25 mouse cellular contexts compared by ENCODE assay signal in the genomic region with DNA sequence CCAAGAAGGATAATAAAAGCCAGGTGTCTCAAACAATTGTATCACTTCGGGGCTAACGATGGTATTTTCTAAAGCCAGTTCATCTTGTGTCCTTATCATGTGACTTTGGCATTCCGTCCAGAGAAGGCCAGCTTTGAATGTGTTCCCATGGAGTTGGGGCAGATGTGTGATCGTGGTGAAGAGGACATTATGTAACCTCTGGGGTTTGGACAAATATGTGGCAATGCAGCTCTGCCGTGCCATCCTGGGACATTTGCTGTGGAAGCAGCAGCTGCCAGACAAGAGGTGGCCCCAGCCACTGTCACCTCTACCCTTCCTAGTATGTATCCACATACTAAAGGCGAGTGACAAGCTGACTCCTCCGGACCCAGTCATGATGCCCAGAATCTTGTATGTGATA.
"Had no signal": no experiment of that assay in that cellular context is flagged by ENCODE, and none has a peak within 500 bp of the region (broad histone marks: within the 10 kb centered on the region; RNA-seq: fewer than 3 reads in every experiment).

No protein-coding gene starts in this region.

- H3K4me1 ChIP-seq: heart, embryonic 13.5 days; heart, embryonic 15.5 days; hindbrain, embryonic 13.5 days; hindbrain, embryonic 15.5 days; intestine, embryonic 15.5 days; limb, embryonic 10.5 days; limb, embryonic 12.5 days had no signal

- H3K4me2 ChIP-seq: heart, embryonic 11.5 days; heart, embryonic 13.5 days; heart, embryonic 15.5 days; hindbrain, embryonic 13.5 days; hindbrain, embryonic 15.5 days; intestine, embryonic 15.5 days; limb, embryonic 12.5 days; liver, embryonic 11.5 days had no signal

- H3K4me3 ChIP-seq: gastrocnemius, adult 2 months; heart, embryonic 13.5 days; heart, embryonic 15.5 days; hindbrain, embryonic 13.5 days; hindbrain, embryonic 15.5 days; intestine, embryonic 15.5 days; layer of hippocampus, adult 2 months; left cerebral cortex, adult 2 months; limb, embryonic 10.5 days; limb, embryonic 12.5 days had no signal

- H3K9me3 ChIP-seq: heart, embryonic 15.5 days; hindbrain, embryonic 13.5 days; hindbrain, embryonic 15.5 days; intestine, embryonic 15.5 days; limb, embryonic 10.5 days; limb, embryonic 12.5 days had no signal

- DNase-seq: gastrocnemius, adult 2 months; gastrocnemius, postnatal 10 days; gastrocnemius, postnatal 25 days; heart, adult 18-20 months; heart, postnatal 14 days; heart, postnatal 36 days; kidney, adult 18-20 months; kidney, adult 8-10 months; kidney, postnatal 10 days; kidney, postnatal 25 days; kidney, postnatal 4 days had no signal

- ATAC-seq: inflammation-experienced regulatory T-cells, adult 6 months; intestine, embryonic 15.5 days; intestine, postnatal 0 days had no signal

- H3K27me3 ChIP-seq: heart, embryonic 15.5 days; hindbrain, embryonic 15.5 days; intestine, embryonic 15.5 days had no signal

- H3K36me3 ChIP-seq: heart, embryonic 13.5 days; heart, embryonic 15.5 days; hindbrain, embryonic 13.5 days; hindbrain, embryonic 15.5 days; intestine, embryonic 15.5 days; limb, embryonic 10.5 days; limb, embryonic 12.5 days had no signal

- H3K9ac ChIP-seq: heart, embryonic 13.5 days; heart, embryonic 15.5 days; hindbrain, embryonic 13.5 days; hindbrain, embryonic 15.5 days; intestine, embryonic 15.5 days; limb, embryonic 12.5 days; liver, embryonic 14.5 days had no signal

- H3K27ac ChIP-seq: gastrocnemius, adult 2 months; heart, embryonic 13.5 days; heart, embryonic 15.5 days; hindbrain, embryonic 13.5 days; hindbrain, embryonic 15.5 days; intestine, embryonic 15.5 days; layer of hippocampus, adult 2 months; left cerebral cortex, adult 2 months; limb, embryonic 10.5 days; limb, embryonic 12.5 days; liver, embryonic 14.5 days had no signal
